Mouse (Mus musculus) cerebellum, adult 9-11 months (tissue): Measurements from ENCODE around the gene Brd7.

Source experiments
- DNase-seq: peaks from one replicate; pipeline ENCODE4 v3.0.0; 2022

The Brd7 gene

DNA sequence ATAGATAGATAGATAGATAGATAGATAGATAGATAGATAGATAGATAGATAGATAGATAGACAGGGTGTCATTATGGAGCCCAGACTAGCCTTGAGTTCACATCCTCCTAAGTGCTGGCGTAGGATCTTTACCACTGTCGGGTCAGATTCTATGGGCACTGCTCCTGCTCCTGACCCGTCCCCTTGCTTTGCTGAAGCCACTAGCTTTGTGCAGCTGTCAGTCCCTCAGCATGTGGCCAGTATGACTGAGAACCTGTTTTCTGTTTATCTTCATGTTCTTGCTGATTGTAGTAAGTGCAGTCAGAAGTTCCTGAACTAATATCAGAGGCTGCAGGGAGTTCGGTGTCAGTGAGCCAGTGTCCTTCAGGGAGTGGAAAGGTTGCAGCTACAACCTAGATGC lies 54.3 kb downstream of the Brd7 start:
- no peak for DNase-seq

DNA sequence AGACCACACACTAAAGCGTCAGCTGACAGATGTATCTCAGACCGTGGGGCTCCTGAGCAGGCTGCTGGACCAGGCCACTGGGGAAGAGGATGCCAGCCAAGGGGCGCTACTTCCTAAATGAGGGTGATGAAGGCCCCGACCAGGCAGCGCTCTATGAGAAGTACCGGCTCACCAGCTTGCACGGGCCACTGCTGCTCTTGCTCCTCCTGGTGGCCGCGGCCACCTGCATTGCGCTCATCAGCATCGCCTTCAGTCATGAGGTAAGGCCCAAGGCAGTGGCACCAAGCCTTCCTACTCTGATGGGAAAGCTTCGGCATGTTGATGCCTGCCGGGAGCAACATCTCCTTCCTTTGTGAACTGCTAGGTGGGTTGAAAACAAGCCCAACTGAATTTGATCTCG lies 55.5 kb downstream of the Brd7 start:
- DNase-seq = no peak

DNA sequence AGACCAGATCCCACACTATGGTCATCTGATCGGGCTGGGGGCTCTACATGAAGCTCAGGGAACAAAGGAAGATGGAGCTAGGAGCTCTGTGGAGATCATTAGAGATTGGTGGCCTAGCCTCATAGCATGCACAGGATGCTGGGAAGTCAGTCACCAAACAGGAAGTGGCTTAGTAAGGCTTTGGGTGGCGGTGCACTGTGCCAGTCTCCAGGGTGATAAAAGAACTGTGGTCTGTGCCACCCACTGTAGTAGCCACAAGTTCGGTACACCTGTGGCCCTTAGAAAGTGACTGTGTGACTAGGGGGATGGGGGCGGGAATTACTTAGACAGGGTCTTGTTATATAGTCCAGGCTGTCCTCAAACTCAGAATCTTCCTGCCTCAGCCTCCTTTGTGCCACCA lies 56.2 kb downstream of the Brd7 start:
- no peak for DNase-seq

DNA sequence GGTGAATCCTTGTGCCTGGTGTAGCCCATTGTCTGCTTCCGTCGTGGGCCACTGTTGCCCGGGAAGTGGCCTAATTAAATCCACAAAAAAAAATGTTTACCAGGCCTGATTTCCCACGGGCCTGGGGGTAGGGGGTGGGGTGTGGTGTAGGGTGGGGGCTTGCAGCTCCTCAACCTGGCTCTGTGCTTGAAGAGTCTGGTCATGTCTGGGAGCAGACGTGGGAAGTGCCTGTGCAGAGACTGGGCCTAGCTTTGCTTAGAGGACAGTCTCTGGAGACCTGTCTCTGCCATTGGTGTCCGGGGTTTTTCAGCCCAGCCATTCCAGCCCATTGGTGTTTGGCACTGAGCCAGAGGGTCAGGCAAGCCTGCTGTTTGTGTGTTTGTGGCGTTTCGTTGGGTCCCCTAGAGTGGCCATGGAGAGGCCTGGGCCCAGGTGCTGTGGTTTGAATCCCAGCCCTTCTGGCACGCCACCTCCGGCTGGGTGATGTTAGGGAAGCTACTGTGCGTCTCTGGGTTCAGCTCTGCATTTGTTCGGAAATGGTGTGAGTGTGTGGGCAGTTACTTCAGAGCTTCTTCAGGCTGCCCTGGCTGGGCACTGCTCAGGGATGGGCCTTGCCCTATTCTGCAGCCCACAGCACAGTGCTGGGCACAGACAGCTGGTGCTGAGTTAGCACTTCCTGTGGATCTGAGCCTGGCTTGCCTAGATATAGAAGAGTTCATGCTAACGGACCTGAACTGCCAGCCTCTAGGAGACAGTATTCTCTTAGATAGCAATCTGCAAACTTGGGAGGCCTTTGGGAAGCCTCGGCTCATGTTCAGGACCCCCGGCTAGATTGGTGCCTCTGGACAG lies 60.2 kb downstream of the Brd7 start:
- no peak for DNase-seq

DNA sequence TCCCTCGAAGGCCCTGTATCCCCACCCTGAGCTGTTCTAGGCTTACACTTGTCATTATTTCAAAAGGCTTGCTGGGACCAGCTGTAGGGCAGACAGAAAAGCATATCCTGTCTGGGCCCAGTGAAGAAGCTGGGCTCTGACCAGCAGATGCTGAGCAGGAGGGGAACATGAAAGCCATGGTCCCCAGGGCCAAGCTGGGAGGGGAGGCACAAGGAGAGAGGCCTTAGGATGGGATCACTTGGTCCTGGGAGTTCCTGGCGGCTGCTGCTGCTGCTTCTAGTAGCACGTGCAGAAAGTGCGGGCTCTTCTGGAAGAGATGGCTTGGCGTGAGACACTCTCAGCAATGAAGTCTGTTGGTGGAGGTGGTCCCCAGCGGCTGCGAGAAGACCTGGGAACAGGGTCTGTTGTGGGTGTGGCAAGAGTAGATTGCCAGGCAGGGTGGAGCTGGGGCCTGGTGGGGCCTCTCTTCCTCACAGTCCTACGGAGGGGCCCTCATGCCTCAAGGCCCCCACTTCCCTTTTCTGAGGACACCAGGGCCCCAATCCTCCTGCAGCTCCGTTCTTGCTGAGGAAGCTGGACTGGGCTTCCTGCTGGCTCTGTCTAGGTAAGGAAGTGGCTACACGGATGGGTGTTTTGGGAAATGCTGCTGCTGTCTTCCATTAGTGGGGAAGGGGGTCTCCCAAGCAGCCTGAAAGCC lies 61.9 kb downstream of the Brd7 start:
- no peak for DNase-seq

DNA sequence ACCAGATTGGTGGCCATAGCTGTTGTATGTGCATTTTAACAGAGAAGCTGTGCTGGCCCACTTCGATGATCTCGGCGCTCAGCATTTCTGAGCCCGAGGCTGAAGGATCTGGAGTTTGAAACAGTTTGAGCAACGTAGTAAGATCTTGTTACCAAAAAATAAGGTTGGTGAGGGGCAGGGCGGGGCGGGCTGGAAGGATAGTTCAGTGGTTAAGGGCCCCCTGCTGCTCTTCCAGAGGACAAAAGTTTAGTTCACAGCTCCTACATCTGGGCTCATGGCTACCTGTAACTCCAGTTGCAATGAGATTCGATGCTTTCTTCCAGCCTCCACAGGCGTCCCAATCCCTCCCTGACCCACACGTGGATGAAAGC lies 63.3 kb downstream of the Brd7 start:
- DNase-seq = no peak

DNA sequence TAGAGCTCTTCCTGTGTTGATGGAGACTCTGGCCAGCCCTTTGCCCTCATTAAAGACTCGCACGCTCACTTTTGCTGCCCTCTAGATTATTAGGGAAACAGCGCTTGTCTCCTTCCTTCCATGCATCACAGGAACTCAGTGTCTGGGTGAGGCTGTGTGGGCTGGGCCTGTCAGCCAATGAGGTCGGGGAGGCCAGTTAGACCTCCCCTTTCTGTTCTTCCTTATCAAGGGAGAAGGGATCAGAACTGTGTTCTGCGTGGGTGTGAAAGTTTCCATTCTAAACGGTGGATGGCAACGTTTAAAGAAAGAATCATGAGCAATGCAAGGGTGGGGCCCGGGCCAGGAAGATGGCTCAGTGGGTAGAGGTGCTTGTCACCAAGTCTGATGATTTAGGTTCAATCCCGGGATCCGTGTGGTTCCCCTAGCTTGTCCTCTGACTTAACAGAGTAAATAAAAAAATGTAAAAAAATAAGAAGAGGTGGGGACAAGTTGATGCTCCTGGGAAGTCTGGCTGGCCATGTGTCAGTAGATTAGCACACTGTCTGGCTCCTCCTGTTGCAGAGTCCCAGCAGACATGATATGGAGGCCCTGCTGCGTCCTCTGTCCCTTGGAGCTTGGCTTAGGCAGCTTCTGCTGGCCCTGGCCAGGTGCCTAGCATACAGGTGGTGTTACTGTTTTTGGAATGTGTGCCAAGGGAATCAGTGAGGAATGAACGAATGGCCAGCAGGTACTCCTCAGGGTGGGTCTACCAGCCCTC lies 63.8 kb downstream of the Brd7 start:
- peak; percentile 78 for DNase-seq

DNA sequence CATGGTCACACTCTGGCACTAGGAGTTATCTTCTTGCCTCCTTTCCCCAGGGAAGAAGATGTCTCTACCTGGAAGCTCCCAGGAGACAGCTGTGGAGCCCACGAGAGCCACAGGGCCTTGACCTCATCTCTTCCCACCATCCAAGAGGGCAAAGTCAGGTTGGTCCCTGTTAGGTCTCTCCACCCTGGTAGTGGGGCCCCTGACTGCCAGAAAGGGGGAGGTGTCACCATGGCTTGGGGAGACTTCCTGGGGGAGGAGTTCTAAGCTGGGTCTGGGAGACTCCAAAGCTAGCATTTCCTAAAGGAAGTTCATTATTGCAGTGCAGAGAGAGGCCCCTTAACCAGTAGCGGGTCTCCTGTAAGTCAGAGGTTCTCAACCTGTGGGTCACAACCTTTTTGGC lies 67.0 kb downstream of the Brd7 start:
- no peak for DNase-seq

DNA sequence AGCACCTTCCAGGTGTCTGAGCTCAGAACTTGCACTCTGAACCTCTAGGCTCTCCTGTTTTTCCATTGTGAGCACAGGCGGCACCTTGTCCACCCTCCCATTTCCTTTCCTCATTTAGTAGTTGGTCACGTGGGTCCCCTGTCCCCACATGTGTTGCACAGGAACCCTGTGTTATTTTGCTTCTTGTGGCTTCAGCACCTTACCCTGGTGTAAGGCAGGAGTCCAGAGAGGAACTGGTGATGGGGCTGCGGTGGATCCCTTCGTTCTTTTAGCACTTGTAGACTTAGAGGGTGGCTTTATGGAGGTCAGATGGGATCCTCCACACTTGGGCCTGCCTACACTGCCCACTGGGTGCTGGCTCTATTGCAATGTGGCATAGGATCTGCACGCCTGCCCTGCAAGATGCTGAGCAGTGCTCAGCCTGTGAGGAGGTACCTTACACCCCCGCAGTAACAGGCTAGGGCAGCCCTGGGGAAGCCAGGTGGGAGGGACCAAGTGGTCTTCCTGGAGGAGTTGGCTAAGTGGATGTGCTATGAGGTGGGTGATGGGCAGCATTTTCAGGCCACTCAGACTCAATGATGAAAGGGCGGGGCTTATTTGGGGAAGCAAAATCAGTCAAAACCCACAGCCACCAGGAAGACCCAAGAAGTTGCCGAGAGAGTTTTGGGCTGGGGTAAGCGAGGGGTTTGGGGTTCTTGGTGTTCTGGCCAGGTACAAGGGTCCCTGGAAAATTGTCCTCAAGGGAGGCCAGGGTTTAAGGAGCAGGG lies 68.2 kb downstream of the Brd7 start:
- DNase-seq = no peak

DNA sequence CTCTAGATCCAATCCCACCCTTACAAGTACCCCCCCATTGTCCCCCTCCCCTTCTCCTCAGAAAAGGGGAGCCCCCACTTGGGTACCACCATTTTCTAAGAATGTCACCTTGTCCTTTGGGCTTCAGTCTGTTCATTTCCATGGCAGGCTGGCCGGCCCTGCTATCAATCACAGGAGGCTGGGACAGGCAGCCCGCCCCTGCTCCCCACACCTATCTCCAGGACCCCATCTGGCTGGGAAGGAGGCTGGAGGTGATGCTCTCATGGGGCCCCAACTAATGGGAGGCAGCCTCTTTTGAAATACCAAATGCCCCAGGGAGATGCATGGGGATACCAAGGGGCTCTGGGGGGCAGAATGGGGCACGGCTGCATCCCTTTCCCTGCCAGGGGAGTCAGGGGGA lies 69.1 kb downstream of the Brd7 start:
- DNase-seq = no peak

DNA sequence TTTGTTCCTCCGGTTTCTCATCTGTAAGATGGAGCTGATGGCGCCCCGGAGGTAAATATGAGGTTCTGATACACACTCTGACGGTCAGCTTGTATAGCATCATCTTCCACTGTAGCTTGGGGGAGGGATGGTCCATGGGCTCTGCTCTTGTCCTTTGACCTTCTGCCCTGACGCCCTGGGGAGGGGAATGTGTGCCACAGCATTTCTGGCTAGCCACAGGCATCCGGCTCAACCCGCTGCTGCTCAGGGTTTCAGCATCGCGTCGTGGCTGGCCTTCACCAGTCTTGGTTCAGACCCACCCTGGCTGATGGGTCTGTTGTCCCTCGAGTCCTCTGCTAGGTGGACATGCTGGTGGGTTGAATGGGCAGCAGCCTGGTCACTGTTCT lies 70.7 kb downstream of the Brd7 start:
- DNase-seq = no peak

DNA sequence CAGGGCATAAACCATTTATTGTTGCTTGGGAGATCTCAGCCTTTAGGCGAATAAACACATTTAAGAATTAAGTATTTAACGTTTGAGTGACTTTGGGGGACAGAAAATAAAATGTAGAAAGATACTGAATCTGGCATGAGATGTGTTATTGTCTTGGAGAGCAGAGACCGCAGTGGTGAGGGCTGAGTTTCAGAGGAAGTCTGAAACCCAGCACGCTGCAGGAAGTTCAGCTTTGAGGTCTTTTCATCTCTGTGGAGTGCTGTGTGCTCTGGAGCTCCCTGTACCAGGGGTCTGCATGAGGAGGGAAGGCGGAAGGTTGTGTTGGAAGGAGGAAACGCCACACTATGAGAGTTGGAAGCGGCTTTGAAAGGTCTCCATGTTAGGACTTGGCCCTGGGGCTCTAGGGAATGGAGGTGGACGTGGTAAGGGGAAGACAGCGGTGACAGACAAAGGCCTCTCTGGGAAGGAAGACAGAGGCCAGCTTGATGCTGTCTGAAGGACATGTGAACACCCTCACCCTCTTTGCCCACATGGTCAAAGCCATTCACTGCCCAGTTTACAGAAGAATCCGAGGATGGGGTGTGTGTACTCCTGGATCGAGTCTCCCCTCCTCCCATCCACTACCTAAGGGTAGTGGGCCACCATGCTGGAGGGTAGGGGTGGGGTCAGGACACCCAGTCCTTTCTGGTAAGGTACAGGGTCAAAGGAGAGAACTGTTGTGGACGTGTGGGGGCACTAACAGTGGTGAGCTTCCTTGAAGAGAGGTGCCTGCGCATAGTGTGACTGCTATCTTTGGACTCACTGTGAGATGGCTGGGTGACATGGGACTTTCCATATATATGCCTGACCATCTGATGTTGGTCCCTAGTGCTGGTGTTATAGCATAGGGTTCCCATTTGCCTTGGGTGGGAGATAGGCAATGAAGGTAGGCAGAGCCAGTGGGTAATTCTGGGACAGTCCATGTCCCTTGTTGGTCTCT lies 71.4 kb downstream of the Brd7 start:
- DNase-seq = no peak

DNA sequence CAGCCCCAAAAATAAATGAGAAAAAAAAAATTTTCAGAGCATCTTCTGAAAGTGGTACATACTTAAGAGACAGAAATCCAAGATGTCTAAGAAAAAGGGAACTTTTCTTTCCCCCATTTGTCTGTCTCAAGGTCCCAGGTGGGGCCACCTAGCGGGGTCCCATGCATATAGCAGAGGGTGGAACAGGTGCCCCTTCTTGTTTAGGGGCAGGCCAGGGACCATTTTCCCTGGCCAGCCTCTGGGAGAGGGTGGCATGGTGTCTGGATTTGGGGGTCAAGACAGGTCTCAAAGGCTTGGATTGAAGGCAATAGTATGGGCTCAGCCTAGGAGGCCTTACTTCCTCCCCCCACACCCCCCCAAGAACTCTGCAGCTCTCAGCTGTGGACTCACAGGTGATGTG lies 72.1 kb downstream of the Brd7 start:
- DNase-seq = no peak

DNA sequence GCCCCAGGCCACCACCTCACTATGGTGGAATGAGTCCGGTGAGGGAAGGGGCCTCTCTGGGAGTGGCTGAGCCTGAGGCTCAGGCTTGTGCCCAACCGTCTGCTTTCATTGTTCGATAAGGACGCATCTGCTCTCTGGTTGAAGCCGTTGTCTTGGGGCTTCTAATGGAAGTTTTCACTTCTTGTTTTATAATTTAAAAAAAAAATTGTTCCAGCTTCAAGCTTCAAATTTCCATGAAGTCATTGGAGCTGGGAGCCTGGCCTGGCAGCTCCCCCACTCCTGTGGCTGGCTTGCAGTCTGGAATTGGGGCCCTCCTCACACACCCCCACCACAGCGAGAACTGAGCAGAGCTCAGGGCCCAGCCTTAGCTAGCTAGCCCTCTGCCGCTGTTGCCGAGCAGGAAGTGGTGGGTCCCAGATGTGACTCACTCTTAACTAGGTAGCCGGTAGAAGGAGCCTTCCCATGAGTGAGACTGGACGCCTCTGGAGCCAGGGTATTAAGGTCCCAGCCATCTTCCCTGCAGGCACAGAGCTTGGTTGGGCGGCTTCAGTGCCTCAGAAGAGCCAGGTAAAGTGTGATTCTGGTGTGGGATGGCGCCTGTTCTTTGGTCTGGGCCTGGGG lies 73.3 kb downstream of the Brd7 start:
- no peak for DNase-seq

DNA sequence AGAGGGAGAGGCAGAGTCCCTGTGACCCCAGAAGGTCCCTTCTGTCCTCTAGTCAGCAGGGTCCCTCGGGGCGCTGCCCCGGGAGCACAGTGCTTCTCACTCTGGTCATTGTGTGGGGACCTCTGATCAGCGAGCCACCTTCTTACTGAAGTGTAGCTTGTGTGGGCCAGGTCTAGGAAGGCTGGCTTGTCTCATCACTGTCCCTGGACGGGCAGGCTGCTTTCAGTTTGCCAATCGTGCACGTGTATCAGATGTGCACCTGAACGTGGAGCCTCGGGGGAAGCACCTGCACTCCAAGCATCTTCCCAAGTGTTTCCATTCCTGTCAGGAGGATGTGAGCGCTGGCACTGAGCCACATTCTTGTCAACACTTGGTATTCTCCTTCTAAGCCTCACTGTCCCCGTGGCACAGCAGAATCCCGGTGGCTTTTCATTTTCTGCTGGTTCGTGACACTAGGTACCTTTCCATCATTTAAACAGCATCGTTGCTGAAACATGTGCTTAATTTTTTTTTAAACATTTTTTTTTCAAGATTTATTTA lies 75.5 kb downstream of the Brd7 start:
- DNase-seq = no peak

DNA sequence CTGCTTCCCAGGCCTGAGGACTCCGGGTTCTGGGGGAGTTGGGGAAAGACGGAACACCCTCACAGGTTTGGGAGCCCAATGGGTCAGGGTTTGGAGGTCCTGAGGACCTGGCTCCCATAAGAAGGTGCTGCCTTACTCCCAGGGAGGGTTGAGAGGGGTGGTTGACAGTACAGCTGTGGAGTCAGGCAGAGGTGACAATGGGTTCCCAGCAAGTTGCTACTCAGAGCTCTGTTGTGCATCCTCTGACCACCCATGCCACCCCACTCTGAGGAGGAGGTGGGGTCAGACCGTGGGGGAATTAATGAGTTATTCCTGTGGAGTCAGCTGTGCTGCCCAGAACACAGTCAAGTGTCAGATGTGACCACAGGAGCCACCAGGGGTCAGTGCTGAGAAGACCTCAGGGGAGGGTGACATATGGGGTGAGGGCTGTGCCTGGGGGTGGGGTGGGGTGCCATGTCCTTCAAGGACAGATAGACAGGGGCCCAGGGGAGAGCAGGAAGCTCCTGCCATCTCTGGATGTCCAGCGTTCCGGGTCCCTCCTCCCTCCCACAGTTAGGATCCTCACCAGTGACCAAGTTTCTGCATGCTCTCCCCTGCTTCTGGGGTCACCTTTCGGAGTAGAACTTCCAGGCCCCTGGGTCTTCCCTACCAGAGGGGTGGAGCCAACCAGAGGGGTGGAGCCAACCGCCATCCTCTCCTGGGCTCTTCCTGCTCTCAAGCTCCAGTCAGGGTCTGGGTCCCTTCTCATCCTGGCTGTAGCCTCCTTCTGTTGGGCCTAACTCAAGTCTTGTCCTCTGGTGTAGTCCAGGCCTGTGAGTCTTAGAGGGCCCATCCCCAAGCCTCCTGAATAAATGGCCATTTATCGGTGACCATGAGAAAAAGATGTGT lies 76.3 kb downstream of the Brd7 start:
- no peak for DNase-seq

DNA sequence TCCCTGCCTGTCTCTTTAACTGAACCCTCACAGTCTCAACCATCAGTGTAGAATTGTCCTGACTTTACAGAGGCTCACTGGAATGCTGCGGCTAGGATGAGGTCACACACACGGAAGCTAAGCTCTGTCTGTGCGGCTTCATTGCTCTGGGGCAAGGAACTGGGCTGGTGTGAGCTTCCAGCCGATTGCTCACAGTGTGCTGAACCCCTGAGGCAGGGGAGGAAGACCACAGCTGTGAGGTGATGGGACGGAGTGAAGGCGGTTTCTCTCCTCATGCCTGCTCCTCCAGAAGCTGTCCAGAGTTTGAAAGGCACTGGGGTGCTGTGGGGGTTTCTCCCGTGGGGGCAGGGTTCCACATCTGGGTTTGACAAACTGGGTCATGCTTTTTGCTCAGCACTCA lies 77.3 kb downstream of the Brd7 start:
- DNase-seq = no peak

DNA sequence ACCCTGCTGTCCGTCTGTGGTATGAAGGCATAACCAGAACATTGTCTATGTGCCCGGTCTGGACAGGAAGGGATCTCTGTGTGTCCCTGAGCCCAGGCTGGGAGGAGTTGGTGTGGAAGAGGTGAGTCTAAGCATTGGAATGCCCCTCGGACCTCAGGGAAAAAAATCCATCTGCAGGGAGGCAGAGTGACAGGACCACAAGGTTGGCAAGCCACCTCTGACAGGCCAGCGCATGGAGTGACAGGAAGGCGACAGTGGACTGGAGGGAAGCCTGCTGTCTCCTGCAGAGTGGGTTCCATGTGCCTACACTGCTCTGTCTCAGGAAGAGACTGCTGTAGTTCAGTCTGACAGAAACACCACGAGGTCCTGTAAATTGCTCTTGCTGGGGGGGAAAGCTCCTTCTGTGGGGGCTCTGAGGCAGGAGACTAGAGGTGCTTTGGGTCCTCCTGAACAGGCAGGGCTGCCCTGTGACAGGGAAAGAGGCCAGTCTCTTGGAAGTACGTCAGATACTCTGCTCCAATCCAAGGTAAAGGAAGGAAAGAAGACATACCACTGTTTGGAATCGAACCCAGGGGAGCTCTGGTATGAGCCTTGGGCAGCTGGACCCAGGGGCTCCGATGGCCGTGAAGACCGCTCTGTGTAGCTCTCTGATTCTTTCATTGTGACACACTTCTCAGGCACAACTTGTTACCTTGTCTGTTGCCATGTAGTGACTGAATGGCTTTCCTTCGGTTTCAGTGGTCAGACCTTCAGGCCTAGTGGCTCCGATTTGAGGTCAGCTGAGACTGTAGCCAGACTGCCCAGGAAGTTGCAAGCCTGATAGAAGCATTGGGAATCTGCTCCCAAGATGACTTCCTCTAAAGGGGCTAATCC lies 78.5 kb downstream of the Brd7 start:
- no peak for DNase-seq

DNA sequence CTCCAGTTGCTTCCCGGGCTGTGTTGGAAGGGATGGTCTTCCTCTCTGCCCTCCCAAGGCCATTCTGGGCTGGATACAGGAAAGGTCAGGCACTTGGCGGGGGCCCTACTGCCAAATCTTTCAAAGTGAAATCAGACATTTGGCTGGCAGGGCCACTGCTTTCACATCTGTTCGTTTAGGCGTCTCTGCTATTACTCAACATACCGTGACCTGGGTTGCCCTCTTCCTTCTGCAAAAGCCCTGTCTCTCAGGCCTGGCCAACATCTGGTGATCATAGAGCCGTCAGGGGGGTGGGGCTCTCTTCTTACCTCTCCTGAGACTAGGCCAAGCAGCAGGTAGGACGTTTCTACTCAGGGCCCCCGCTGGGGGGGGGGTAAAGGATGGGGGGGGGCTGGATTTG lies 79.3 kb downstream of the Brd7 start:
- no peak for DNase-seq
